Mouse (Mus musculus): Measurements from ENCODE around the gene Slit2.

DNA sequence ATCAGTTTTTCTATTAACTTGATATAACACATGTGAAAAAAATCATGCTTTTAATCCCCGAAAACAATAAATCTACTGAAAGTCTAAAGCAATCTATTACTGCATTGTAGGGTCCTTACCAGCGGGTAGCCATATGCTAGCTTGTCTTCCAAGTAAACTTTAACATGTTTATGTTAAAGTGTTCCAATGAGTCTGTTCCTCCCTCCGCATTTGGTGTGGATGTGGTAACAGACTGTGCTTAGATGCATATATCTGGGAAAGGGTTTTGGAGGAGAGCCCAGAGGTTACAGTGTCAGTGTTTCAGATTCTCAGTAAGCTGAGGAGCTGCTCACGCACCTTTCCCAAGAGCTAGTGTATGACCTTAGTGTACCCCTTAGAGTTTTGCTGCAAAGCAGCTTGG, 204.9 kb downstream of the Slit2 start:
- no peak for TF ChIP-seq CTCF (IDR thresholded peaks at IDR 0.05; ENCODE audit: insufficient read depth, low read length)
- no peak for TF ChIP-seq POLR2A (IDR thresholded peaks at IDR 0.05; ENCODE audit: borderline replicate concordance, extremely low read depth, low read depth, low read length)
